Mouse (Mus musculus) embryonic facial prominence, embryonic 11.5 days (tissue): ENCODE data around the gene Sv2b. TPM values are rescaled to one million over a fixed set of nuclear protein-coding genes. Genes with fewer than 3 reads are reported as not detected.

Experiments used
- ATAC-seq: fragments of 200-750 bp; cut with Nextera tagmentation; replicated peaks from 2 replicates; pipeline ENCODE4 v1.8.0; 2017; ENCODE audit warnings: low read depth; ENCODE audit not compliant: insufficient number of reproducible peaks, low FRiP score, low TSS enrichment
- DNase-seq: peaks from one replicate; pipeline ENCODE4 v3.0.0-alpha.2; 2015; ENCODE audit warnings: low spot score
- H3K27ac ChIP-seq: fragments of 300-500 bp; sonication (generic); replicated peaks from 2 replicates; pipeline ENCODE4 v1.5.1; 2014; ENCODE audit warnings: mild to moderate bottlenecking, low read depth, low read length, control low read depth
- H3K27me3 ChIP-seq: fragments of 300-500 bp; sonication (generic); 2 replicates; pipeline ENCODE4 v1.6.1; 2014; ENCODE audit warnings: mild to moderate bottlenecking, low read length, moderate library complexity, mixed read lengths; ENCODE audit not compliant: control insufficient read depth, insufficient read depth
- H3K36me3 ChIP-seq: fragments of 300-500 bp; sonication (generic); replicated peaks from 2 replicates; pipeline ENCODE4 v1.6.1; 2014; ENCODE audit warnings: low read depth, mild to moderate bottlenecking, low read length, moderate library complexity, mixed read lengths; ENCODE audit not compliant: control insufficient read depth, insufficient read depth
- H3K4me1 ChIP-seq: fragments of 300-500 bp; sonication (generic); 2 replicates; pipeline ENCODE4 v1.6.1; 2014; ENCODE audit warnings: low read length, mixed read lengths; ENCODE audit not compliant: control insufficient read depth, insufficient read depth
- H3K4me2 ChIP-seq: fragments of 300-500 bp; sonication (generic); 2 replicates; pipeline ENCODE4 v1.6.1; 2014; ENCODE audit warnings: low read depth, mild to moderate bottlenecking, control low read depth, low read length, moderate library complexity
- H3K4me3 ChIP-seq: fragments of 300-500 bp; sonication (generic); 2 replicates; pipeline ENCODE4 v1.5.1; 2014; ENCODE audit warnings: low read depth, low read length, control low read depth
- H3K9ac ChIP-seq: fragments of 300-500 bp; sonication (generic); replicated peaks from 2 replicates; pipeline ENCODE4 v1.6.1; 2014; ENCODE audit warnings: mild to moderate bottlenecking, control low read depth, low read length
- H3K9me3 ChIP-seq: fragments of 300-500 bp; sonication (generic); replicated peaks from 2 replicates; pipeline ENCODE4 v1.6.1; 2016; ENCODE audit warnings: mild to moderate bottlenecking, low read length, inconsistent platforms, mixed read lengths; ENCODE audit not compliant: control insufficient read depth
- WGBS: fragments of 180-500 bp; shearing (Covaris S2); extraction: QIAGEN DNeasy Blood & Tissue Kit; methylation state at CpG from one replicate; pipeline ENCODE4 v1.1.7; 2014; 5-methylcytosine and 5-hydroxymethylcytosine counted together
- polyA plus RNA-seq: library from polyadenylated mRNA; unstranded; fragments of >200 nt; fragmentation: Nextera tagmentation; extraction: Ambion mirVana; gene quantifications from 2 replicates; pipeline ENCODE4 v1.2.1, GENCODE M21; 2014

Gene Sv2b
- polyA plus RNA-seq, 1 experiment from 2014 or later = 0.46 TPM

DNA sequence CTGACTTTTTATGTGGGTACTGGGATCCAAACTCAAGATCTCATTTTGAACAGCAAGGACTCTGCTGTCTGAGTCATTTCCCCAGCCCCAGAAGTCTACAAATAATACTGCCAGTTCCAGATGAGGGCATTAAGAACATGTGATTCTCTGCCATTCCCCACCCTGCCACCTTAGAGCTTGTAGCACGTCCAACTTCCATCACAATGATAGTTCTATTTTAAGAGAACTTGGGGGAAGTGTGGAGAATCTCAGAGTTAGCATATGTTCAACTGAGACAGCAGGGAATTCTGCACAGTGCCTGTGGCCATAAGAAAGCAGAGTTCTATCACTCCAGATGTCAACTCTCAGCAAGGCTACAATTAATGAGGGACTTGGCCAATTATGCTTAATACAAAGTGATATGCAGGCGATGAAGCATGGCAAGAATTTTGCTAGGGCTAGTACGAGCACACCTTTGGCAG lies 37.1 kb downstream of the Sv2b start:
- Histone ChIP-seq H3K27me3 (no peaks in the 10 kb centered on the region), H3K4me3 (no peak overlapping the region), H3K27ac (no peak overlapping the region), H3K4me1 (no peaks in the 10 kb centered on the region), H3K9ac (no peak overlapping the region), H3K4me2 (no peak overlapping the region), H3K36me3 (no peaks in the 10 kb centered on the region), H3K9me3 (no peaks in the 10 kb centered on the region)
- ATAC-seq = no peak
- no peak for DNase-seq
- WGBS = 69% methylated on average over 3 of the region's 3 CpGs

DNA sequence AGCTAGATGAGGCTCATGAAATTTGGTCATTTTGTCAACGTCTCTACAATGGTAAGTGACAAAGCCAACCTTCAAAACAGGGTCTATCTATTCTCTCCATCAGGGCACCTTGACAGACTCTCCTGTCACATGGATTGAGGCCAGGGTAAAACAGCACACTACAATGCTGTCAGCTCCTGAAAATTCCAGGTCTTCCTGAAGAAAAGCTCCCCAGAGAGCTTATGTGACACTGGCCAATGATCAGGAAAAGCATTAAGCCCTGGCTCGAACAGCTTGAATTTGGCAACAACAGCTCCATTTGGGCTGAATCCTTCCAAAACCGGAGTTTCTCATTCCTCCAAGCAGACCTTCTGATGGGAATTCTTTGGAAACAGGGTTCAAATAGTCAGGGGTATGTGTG lies 37.8 kb downstream of the Sv2b start:
- H3K4me2 ChIP-seq = no peak overlapping the region
- no peak overlapping the region for H3K27ac ChIP-seq
- H3K4me1 ChIP-seq = no peaks in the 10 kb centered on the region
- ATAC-seq = no peak
- H3K9me3 ChIP-seq = no peaks in the 10 kb centered on the region
- H3K27me3 ChIP-seq = no peaks in the 10 kb centered on the region
- H3K4me3 ChIP-seq = no peak overlapping the region
- H3K9ac ChIP-seq = no peak overlapping the region
- DNase-seq = no peak
- 74% methylated on average over 3 of the region's 3 CpGs for WGBS
- no peaks in the 10 kb centered on the region for H3K36me3 ChIP-seq

DNA sequence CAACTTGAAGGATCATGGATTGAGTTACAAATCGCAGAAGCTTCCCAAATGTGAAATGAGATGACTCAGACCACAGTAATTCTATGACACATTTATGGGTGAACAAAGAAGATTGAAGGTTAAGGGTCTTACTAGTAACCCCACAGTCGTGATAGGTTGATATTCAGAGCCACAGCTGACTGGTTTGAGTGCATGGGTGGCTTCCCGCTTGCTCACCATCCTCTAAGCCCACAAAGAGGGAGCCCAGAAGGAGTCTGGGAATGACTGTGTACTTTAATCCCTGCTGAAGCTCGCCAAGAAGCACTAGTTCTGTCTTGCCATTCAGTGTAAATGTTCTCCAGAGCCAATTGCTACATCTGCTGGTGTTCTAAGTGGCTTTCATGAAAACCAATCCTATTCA lies 41.8 kb downstream of the Sv2b start:
- Histone ChIP-seq H3K4me2 (no peak overlapping the region), H3K27me3 (no peaks in the 10 kb centered on the region), H3K4me1 (no peaks in the 10 kb centered on the region), H3K9me3 (no peaks in the 10 kb centered on the region), H3K4me3 (no peak overlapping the region), H3K27ac (no peak overlapping the region), H3K36me3 (no peaks in the 10 kb centered on the region), H3K9ac (no peak overlapping the region)
- DNase-seq = no peak
- 76% methylated on average over 4 of the region's 4 CpGs for WGBS
- ATAC-seq = no peak

DNA sequence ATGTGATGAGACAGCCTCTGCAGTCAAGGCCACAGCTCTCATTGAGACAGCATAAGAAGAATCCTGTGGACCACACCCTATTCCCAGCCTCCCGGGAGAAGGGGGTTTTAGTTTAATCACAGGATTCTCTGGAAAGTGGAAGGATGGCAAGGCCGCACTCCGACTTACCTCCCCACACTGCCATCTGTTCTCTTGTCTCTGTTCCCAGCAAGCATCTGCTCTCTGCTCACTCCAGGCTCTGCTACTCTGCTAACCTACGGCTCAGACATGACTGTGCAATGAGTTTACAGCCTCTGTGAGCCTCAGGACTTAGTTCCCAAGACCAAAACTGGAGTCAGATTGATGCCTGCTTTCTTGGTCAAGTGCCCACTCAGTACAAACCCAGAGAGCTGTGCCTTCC lies 43.8 kb downstream of the Sv2b start:
- Histone ChIP-seq H3K9ac (no peak overlapping the region), H3K4me3 (no peak overlapping the region), H3K27me3 (no peaks in the 10 kb centered on the region), H3K4me1 (no peaks in the 10 kb centered on the region), H3K27ac (no peak overlapping the region), H3K9me3 (no peaks in the 10 kb centered on the region), H3K4me2 (no peak overlapping the region), H3K36me3 (no peaks in the 10 kb centered on the region)
- DNase-seq = no peak
- 80% methylated on average over 4 of the region's 4 CpGs for WGBS
- ATAC-seq = no peak

GRCm38 (mm10) chr7:75259945-75260344 lies 49.1 kb downstream of the Sv2b start:
- no peak overlapping the region for H3K27ac ChIP-seq
- H3K36me3 ChIP-seq = no peaks in the 10 kb centered on the region
- ATAC-seq (no peak), DNase-seq (no peak)
- no peaks in the 10 kb centered on the region for H3K9me3 ChIP-seq
- H3K4me1 ChIP-seq = no peaks in the 10 kb centered on the region
- no peaks in the 10 kb centered on the region for H3K27me3 ChIP-seq
- 83% methylated on average over 3 of the region's 3 CpGs for WGBS
- no peak overlapping the region for H3K4me3 ChIP-seq
- no peak overlapping the region for H3K9ac ChIP-seq
- no peak overlapping the region for H3K4me2 ChIP-seq

DNA sequence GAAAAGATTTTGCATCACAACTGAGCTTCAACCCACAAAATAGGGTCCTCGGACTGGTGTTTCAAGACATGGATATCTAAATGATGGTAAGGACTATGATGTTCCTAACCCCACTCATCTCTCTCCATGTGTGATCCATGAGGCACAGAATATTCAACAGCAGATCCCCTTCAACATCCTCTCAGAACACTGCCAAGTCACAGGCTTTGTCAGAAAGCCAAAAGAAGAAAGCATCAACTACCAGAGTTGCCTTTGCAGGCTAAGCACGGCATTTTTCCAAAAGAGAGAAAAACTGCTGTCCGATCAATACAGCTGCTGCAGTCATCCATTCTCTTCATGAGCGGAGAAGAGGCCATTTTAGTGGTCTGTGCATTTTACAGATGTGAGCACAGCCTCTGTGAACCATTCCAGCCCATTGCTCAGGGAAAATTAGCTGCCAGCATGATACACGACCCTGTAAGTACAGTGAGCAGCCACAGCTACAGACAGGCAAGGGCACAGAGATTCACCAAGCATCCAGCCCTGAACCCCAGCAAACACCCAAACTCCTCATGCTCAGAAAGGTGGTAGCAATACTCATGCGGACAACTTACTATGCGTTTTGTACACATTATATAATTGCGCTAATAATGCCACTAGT lies 55.3 kb downstream of the Sv2b start:
- no peaks in the 10 kb centered on the region for H3K4me1 ChIP-seq
- 86% methylated on average over 8 of the region's 8 CpGs for WGBS
- DNase-seq (no peak), ATAC-seq (no peak)
- H3K9me3 ChIP-seq = no peaks in the 10 kb centered on the region
- H3K4me2 ChIP-seq = no peak overlapping the region
- no peaks in the 10 kb centered on the region for H3K27me3 ChIP-seq
- no peak overlapping the region for H3K27ac ChIP-seq
- H3K4me3 ChIP-seq = no peak overlapping the region
- no peaks in the 10 kb centered on the region for H3K36me3 ChIP-seq
- no peak overlapping the region for H3K9ac ChIP-seq

GRCm38 (mm10) chr7:75240754-75241507 lies 68.1 kb downstream of the Sv2b start:
- H3K27ac ChIP-seq = no peak overlapping the region
- H3K9me3 ChIP-seq = no peaks in the 10 kb centered on the region
- WGBS = 71% methylated on average over 8 of the region's 8 CpGs
- no peaks in the 10 kb centered on the region for H3K36me3 ChIP-seq
- no peak overlapping the region for H3K4me3 ChIP-seq
- ATAC-seq = no peak
- no peak overlapping the region for H3K9ac ChIP-seq
- no peaks in the 10 kb centered on the region for H3K27me3 ChIP-seq
- no peak for DNase-seq
- H3K4me1 ChIP-seq = no peaks in the 10 kb centered on the region
- no peak overlapping the region for H3K4me2 ChIP-seq

DNA sequence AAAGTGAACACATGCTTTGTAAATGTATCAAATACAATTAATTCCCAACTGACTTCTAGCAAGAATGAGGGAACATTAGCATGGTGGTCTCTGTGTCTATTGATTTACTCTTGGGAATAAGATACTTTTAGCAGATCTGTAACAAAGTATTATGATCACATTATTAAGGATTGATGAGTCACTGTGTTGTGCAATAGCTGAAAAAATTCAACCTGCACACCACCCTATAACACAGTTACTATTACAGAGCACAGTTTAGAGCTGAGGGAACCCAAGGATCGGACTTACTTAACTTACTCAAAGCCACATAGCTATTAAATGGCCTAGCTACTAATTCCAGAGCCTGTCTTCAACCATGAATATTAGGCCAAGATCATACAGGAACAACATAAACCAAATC lies 72.7 kb downstream of the Sv2b start:
- 81% methylated on average over 1 of the region's 1 CpGs for WGBS
- H3K4me2 ChIP-seq = no peak overlapping the region
- no peaks in the 10 kb centered on the region for H3K36me3 ChIP-seq
- ATAC-seq (no peak), DNase-seq (no peak)
- no peaks in the 10 kb centered on the region for H3K9me3 ChIP-seq
- H3K4me1 ChIP-seq = no peaks in the 10 kb centered on the region
- no peak overlapping the region for H3K4me3 ChIP-seq
- no peaks in the 10 kb centered on the region for H3K27me3 ChIP-seq
- H3K27ac ChIP-seq = no peak overlapping the region
- H3K9ac ChIP-seq = no peak overlapping the region
